Mouse (Mus musculus): ENCODE data around the gene Nfib.

The Nfib gene

DNA sequence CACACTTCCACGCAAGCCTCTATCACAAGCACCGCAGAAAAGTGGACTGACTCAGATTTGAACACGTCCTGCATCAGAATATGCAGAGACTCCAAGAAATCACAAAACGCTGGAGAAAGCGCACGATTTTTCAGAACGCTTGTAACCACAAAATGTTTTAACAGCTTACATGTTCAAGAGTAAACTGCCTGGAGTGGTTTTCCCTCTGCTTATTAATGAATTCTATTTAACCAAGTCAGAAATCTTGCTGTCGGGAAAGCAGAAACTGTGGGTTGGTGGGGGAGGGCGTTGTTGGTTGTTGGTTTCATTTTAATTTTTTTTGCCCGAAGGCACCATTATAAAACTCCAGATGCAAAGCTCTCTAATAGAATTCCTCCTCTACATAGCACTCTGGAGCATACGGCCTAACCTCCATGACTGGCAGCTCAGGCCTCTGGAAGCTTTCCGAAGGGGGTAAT is 82.4 kb downstream of the Nfib start:
- no peak for DNase-seq

DNA sequence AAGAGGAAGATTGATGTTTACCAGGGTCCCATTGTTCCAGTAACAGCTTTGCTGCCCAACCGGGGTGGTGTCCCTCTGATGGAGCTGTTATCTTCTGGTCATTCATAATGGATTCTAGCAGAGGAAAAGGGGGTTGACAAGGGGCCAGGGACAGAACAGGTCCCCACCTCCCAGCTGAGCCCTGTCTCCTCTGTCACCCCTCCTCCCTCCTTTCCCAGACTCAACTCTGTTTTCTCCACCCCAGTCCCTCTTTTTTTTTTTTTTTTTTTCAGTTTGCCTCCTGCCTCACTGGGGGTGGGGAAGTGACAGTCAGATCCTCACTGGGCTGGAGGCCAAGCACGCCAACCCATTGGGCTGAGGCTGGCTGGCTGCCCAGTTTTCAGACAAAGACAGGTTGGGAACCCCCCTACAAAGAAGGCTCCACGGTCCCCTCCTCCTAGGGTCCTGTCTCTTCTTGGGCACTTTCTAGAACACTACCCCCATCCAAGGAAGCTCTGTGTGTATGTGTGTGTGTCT is 83.2 kb downstream of the Nfib start:
- DNase-seq, result peak; percentile 60 to 69

DNA sequence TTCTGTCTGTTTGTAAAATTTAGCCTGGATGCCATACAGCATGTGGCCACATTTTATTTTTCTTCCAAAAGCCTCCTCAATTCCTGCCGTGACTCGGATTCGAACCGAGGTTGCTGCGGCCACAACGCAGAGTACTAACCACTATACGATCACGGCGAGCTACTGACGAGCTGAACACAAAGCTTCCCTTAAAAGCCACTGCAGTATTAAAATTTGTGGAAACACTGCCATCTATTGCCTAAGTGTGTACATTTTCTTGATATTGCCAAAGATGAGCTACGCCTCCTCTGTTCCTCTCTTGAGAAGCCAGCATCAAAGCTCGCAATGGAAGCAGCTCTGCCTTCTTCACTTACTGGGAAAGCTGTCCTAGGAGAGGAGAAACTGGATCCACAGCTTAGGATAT is 86.0 kb downstream of the Nfib start:
- peak; percentile 43 to 58 for DNase-seq

DNA sequence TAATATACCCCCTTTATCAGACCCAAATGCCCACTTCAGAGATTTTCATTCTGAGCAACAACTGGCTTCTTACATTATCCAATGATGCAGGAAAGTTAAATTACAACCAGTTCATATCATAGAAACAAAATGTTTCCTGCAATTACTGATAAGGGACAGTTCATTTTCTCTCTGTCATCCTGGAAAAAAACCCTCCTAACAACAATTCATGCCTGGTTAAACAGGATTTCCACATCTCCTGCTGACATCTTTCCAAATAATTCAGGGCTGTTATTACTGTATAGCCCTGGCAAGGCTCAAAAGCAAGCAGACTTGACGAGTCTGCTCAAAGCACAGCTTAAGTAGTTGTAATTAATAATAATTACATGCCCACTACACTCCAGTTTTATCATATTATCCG is 86.5 kb downstream of the Nfib start:
- DNase-seq, result no peak

DNA sequence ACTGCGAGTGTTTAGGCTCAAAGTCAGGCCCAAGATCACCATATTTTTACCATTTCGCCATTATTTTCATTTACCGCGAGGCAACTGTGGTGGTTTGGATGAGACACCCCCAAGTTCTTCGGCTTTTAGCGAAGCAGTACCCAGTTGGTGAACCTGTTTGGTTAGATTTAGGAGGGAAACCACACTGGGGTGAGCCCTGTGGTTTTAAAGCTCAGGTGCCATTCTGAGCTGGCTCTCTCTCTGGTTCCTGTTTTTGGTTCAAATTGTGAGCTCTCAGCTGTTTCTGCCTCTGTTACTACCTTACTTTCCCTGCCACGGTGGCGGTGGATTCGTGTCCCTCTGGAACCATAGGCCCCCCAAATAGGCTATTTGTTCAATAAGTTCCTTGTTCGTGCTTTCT is 88.3 kb downstream of the Nfib start:
- no peak for DNase-seq

DNA sequence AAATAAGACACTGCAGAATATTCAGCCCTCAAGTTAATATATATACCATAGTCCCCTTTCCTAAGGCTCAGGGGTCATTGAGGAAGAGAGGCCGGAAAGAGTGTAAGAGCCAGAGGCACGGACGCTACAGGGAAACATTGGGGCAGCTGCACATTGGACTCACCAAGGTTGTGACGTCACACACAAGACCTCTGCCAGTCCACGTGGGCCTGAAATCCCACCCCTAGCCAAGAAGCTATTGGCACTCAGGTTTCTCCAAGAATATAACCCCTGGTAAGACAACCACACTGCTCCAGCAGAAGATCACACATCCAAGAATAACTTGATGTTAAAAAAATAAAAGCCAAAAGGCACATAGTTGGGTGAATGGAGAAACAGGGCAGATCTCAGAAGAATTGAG is 89.8 kb downstream of the Nfib start:
- DNase-seq, result no peak

DNA sequence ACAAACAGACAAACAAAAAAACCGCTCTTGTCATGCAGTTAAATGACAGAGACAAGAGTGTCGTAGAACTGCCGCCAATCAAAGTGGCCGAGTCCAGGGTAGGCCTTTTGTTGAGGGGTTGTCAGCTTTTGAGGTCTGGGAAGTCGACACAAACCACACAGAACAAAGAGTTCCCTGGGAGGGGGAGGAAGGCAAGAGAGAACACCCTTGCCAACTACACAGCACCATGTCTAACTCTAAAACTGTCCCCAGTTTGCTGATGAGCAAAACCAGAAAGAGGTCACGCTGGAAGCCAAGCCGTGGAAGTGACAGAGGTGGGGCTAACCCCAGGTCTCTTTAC is 91.1 kb downstream of the Nfib start:
- no peak for DNase-seq

DNA sequence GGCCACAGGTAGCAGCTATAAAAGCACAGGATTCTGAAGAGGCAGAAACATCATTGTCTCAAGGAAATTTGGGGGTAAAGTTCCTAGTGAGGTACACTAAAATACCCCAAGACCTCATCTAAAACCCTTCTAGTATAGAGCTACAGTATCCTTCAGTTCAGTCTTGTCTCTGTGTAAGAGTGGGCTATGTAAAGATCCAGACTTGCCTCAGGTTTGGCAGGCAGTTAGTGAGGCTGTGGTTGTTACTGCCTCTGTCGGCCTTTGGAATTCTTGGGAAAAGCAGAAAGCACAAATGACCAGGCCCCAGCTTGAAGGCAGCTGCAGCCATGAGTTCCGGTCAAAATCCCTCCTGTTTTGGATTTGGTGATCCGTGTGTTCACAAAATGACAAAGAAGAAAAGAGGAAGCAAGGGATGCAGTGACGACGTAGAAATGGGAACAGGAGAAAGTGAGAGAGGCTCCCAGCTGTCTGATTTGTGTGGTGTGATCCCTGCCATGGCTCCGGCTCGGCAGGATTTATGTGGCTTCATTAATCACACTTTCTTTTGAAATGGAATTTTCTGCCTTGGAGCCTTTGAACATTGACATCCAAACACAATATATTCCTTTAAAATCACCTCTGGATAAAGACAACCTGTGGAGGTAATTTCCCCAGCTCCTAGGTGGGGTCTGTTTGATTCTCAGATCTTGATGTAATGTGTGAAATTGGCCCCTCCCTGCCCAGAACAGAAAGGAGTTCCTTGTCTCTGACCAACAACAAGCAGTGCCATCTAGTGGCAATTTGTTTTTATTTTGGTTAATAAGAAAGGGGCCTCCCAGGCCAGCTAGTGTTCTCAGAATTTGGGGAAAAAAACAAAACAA is 91.7 kb downstream of the Nfib start:
- DNase-seq, result peak; percentile 41 to 57

DNA sequence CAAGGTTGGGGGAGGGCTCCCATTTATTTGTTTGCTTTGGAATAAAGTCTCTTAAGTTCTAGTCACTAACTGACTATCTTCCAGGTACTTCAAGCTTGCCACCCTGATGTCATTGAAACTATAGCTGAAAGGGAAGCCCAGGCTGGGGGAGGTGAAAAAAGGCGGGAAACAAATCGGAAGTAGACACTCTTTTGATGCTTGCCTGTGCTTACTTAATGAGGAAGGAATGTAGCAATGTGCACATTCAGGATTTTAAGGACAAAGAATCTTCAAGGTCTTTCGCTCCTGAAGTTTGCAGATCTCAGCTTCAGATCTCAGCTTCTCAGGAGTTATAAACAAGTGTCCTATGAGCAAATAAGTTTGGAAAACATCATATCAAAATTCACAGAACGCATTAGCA is 95.9 kb downstream of the Nfib start:
- DNase-seq, result no peak

DNA sequence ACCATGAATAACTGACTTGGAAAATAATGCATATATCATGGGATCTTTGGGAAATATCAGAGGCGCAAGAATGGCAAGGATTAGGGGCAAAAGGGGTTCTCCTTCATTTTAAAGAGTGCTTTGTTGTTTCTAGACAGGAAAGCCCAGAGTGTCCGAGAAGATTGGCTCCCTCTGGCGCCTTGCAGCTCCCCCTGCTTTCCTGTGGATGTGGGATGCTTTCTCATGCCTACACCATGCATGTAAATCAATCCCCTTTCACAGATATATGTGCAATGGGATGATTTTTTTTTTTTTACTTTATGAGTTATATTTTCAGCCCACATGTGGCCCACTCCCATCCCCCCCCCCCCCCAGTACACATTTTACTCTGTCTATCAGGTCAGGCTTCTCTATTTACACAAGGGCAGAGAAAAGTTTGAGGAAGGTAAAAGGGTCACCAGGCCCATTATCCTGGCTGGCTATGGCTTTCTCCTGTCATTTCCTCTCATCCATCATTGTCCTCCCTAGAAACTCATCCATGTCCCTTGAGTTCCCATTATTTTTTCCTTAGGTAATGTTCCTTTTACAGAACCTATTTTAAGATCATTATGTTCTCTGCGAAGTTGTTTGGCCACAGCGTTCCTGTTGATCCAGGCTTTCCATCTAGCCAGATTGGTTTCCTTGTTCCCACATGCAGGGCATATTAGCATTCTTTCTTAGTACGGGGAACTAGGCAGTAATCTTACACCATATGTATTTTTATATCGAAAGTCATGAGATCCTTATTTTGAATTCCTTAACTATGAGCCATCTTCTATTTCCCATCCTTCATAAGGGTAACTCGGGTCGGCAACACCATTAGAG is 96.6 kb downstream of the Nfib start:
- DNase-seq, result no peak

DNA sequence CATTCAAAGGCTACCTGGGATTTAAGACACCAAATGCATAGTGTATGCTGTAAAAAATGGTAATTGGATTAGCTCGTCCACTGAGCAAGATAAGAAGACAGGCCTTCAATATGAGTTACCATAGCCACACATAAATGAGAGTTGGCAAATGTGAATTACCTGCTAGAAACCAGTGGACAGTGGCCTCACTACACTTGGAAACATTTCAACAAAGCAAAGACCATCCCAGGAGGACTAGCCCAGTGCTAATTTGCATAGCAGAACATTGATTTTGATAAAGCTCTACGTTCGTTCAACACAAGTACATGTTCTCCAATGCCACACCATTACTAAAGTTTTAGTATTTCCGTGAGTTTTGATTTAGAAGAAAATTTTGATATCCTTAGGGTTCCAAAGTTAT is 98.3 kb downstream of the Nfib start:
- DNase-seq, result no peak

DNA sequence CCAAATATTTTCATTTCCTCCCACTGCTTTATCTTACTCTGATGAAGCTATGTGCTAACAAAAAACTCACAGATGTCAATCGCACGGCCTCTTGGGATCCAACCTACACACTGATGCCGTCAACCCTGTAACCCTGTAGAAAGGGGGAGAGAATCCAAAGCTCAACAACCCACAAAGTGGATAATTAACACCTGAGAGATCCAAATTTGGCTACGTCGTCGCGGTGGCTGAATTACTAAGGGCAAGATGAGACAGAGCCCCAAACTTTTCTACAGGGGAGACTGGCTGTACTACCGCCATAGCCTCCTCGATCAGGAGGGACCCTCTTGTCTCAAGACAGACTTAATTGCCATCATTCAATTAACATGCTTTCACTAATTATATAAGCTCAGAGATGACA is 99.2 kb downstream of the Nfib start:
- no peak for DNase-seq

DNA sequence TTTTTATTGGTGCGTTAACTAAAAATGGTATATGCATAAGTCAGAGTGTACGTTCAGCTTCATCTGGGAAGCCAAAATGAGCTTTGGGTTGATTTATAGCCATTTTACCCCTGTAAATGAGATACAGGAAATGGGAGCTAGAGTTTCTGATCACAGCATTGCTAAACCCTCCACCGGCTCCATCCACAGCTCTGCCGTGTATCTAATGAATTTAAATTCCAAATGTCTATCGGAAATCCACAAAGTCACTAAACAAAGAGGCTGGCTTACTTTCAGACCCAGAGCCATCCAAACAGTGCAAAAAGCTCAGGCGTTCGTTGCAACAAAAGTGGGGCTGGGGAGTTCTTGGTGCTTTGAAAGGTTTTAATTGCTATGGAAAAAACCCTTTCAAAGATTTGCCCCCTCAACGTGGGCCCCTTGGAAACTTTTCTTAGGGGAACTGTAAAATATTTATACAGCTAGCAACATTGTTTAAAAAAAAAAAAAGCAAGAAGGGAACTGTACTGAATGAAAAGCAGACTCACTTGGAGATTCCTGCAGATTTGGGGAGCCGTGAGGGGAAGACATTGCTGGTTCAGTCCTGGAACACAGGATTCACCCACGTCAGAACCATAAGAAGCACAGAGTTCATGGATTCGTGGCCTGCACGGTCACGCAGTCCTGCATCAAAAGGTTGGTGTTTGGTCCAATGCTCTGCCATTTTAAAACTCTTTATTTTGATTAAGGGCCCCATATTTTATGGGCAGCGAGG is 100.3 kb downstream of the Nfib start:
- no peak for DNase-seq

DNA sequence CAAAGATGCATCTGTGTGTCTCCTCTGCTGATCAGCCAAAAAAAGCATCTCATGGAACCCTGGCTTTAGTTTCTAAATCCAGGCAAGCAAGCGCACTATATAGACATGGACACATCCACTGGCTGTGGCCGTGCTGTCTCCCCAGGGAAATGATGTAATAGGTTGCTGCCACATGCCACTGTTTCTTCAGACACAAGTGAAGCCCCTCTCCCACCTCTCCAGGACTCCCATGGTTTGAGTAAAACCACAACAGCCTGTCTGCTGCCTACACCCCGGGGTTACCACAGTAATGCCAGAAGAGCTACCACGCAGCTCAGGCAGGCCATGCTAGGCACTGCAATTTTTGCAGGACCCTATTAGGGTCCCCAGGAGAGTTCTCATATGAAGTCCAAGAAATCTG is 101.0 kb downstream of the Nfib start:
- no peak for DNase-seq

DNA sequence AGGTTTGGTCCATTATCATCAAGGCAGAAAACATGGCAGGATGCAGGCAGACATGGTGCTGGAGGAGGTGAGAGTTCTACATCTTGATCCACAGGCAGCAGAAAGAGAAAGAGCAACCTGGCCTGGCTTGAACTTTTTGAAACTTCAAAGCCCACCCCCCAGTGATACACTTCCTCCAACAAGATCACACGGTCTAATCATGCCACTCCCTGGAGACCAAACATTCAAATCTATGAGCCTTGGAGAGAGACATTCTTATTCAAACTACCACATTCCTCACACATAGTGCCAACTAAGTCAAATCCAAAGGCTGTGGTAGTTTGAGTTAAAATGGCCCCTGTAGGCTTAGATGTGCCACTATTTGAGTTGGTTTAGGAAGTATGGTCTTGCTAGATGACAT is 104.9 kb downstream of the Nfib start:
- DNase-seq, result no peak

DNA sequence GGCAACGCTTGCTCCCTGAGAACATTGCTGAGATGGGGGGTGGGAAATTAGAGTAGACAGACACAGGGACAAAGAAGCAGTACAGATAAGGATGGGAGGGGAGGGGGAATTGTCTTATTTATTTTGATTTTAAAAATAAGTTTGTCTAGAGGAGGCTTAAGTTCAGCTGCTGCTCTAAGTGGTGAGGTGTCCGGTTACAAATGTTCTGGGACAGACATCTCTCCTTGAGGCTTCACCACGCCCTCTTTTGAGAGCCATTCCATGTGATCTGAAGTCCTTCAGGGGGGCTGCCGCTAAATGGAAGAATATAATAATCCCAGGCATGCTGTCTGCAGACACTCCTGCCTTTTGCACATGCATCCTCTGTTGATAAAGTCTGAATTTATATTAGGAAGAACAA is 107.1 kb downstream of the Nfib start:
- DNase-seq, result no peak

DNA sequence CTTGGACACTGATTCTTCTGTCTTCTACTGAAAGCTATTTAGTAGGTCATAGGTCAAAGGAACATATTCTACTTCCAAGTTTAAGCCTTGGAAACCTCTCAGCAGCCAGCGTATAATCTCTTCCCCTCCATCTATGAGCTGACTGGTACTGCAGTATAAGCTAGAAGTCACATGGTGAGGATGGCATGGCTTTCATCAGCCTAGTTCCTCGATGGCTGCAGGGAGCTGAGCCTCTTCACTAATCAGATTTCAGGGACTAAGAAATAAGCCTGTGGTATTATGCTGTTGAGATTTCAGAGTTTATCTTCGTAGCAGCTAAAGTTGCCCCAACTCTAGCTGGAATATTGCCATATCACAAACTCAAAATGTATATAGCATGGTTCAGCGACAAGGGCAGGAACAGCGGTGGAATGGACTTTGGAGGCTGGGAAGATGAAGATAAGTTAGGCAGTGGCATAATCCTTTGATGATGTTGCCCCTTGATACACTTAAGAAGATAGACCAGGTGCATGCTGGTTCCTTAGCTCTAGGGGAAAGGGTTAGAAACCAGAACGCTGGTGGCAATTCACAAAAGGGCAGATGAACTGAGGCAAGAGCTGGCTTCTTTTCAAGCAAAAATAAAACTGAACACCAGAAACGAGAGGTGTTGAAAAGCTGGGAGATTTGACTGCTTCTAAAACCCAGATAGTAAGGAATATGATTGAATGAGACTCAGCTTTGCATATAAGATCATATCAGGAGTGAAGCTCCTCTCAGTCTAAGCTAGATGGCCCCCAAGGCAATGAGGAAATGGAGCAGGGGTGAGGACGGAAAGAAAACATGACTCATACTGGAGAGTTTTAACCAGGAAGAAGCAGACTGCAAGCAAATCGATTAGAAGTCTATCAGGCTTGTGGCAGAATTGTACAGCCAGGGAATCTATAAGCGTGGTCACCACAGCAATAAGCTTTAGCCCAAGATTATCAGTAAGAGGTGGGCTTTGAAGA is 111.6 kb downstream of the Nfib start:
- DNase-seq, result no peak

DNA sequence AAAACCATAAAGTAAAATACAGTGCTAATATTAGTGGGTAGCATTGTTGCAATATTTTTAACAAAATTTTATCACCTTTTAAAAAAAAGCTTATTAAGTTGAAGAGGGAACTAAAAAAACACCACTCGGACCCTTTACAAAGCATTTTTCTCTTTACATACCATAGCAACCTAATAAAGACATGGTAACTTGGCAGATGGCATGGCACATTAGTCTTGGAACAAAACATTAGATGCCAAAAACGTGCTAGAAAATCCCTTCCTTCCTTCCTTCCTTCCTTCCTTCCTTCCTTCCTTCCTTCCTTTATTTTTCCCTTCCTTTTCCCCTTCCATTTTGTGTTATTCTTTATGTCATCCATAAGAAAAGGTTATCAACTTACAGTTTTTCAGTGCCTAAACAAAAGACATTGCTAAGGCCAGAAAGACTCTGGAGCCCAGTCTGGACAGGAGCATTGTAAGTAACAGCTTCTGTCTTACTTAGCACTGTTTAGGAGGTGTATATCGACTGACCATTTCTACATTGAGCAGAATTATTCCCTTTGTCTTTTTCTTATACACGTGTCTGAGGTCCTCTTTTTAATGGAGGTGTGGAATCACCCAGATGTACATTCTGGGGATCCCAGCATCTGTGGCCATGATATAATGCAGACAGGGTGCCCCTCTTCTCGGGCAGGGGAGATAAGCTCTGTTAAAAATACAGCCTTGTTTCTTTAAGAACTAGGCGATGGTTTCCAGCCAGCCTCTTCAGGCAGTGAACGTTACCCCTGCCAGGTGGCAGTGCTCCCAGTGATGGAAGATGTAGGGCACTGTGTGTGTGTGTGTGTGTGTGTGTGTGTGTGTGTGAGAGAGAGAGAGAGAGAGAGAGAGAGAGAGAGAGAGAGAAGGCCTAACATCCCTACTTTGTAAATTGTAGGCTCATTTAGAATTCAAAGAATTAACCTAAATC is 113.2 kb downstream of the Nfib start:
- peak; percentile 89 to 91 for DNase-seq

DNA sequence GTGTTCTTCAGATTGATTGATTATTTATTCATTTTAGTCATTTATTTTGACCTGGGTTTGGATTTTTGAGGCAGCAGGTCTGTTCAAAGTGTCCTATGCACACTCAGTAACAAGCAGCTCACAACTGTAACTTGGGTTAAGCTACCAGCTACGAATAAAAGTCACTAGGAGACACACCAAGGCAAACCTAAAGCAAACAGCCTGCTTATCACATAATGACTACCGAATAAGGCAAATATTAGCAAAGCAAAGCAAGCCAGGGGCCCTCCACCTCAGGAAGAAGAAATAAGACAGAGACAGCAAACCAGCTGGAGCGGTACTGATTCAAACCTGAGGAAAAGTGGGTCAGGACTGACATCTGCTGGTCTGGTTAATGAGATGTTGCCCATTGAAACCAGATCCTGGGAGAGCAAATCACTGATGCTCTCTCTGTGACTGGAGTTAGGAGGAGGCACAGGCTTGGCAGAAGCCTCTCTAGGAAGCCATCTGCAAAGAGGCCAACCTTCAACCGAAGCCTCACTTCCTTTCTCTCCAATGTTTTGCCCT is 116.1 kb downstream of the Nfib start:
- DNase-seq, result peak; percentile 71 to 78

DNA sequence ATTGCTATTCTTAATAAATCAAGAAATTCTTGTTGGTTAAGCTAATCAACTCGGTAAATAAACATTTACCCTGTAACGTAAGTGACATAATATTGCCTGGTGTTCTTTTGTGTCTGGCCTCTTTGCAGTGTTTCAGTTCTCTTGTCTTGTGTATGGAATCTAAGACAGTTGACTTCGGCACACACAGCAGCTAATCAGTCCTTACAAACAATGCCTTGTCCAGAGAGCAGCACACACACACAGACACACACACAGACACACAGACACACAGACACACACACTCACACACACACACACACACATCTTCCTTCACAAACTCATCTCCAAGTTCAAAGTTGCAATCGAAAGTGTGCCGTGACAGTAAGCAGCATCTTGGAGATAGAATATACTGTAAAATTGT is 116.8 kb downstream of the Nfib start:
- DNase-seq, result peak; percentile 13 to 53

Measured in cerebellum, postnatal 36 days (tissue).